ENCODE assay signal across 8 mouse cellular contexts in the genomic region with DNA sequence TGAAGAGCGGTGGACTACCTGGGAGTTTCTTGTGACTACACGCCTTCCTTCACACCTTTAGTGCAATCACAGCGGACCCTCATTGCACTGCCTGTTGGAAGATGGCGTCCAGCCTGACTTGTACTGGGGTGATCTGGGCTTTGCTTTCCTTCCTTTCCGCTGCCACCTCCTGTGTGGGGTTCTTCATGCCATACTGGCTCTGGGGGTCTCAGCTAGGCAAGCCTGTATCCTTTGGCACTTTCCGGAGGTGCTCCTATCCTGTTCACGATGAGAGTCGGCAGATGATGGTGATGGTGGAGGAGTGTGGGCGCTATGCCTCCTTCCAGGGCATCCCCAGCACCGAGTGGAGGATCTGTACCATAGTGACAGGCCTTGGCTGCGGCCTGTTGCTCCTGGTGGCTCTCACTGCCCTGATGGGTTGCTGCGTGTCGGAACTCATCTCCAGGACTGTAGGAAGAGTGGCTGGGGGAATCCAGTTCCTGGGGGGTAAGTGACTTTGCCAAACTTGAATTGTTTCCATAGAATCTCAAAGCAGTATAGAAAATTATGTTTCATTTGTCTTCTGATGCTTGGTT. TPM values are rescaled to one million over a fixed set of nuclear protein-coding genes. Genes with fewer than 3 reads are reported as not detected.
A peak's percentile ranks its signal among the peaks of the same experiment; 100 is the strongest.
DNase-seq lines count a peak whose midpoint lies in the region; ATAC-seq and TF ChIP-seq lines count a peak whose summit lies in the region.

No protein-coding gene starts in this region.

- H3K27ac ChIP-seq in kidney, embryonic 16.5 days (ENCODE audit: low read length) = no peak overlapping the region
- H3K27ac ChIP-seq in embryonic facial prominence, embryonic 15.5 days (replicated peaks) = no peak overlapping the region
- 0 out of 2 replicates have a peak overlapping the region, but pooled peaks have one; percentile 23 for H3K27ac ChIP-seq in hindbrain, embryonic 13.5 days
- H3K27ac ChIP-seq in midbrain, postnatal 0 days (ENCODE audit: low read depth, low read length) = no peak overlapping the region

- peaks cover 11% of the 10 kb centered on the region; the same call in 1 of the 2 replicates for H3K4me1 ChIP-seq in kidney, embryonic 16.5 days (ENCODE audit: insufficient read depth, low read length)
- peaks cover 26% of the 10 kb centered on the region for H3K4me1 ChIP-seq in embryonic facial prominence, embryonic 15.5 days
- H3K4me1 ChIP-seq in hindbrain, embryonic 13.5 days (replicated peaks) = peaks cover 43% of the 10 kb centered on the region
- no peaks in the 10 kb centered on the region for H3K4me1 ChIP-seq in midbrain, postnatal 0 days (ENCODE audit: insufficient read depth, low read length)

- H3K9me3 ChIP-seq in kidney, embryonic 16.5 days (ENCODE audit: low read length) = no peaks in the 10 kb centered on the region
- H3K9me3 ChIP-seq in embryonic facial prominence, embryonic 15.5 days (replicated peaks) = no peaks in the 10 kb centered on the region
- no peaks in the 10 kb centered on the region for H3K9me3 ChIP-seq in hindbrain, embryonic 13.5 days
- H3K9me3 ChIP-seq in midbrain, postnatal 0 days (ENCODE audit: low read length) = no peaks in the 10 kb centered on the region

- TF ChIP-seq CTCF in midbrain, postnatal 0 days (IDR thresholded peaks at IDR 0.05) = no peak

- H3K9ac ChIP-seq in kidney, embryonic 16.5 days (replicated peaks; ENCODE audit: low read length) = 0 out of 2 replicates have a peak overlapping the region, but pooled peaks have one; percentile 23
- H3K9ac ChIP-seq in embryonic facial prominence, embryonic 15.5 days = no peak overlapping the region
- peak overlapping the region; percentile 60; the same call in 1 of the 2 replicates for H3K9ac ChIP-seq in hindbrain, embryonic 13.5 days
- no peak overlapping the region for H3K9ac ChIP-seq in midbrain, postnatal 0 days (replicated peaks; ENCODE audit: low read length, poor library complexity, severe bottlenecking)

- 0 out of 2 replicates have a peak, but pooled peaks cover 3% of the 10 kb centered on the region for H3K36me3 ChIP-seq in kidney, embryonic 16.5 days (ENCODE audit: insufficient read depth, low read length)
- no peaks in the 10 kb centered on the region for H3K36me3 ChIP-seq in embryonic facial prominence, embryonic 15.5 days
- no peaks in the 10 kb centered on the region for H3K36me3 ChIP-seq in hindbrain, embryonic 13.5 days
- no peaks in the 10 kb centered on the region for H3K36me3 ChIP-seq in midbrain, postnatal 0 days (ENCODE audit: insufficient read depth, low read length)

- peak overlapping the region; percentile 89 for H3K4me2 ChIP-seq in kidney, embryonic 16.5 days (replicated peaks; ENCODE audit: low read depth, low read length)
- H3K4me2 ChIP-seq in embryonic facial prominence, embryonic 15.5 days (replicated peaks) = peak overlapping the region; percentile 91
- H3K4me2 ChIP-seq in hindbrain, embryonic 13.5 days = peak overlapping the region; percentile 84
- peak overlapping the region; percentile 86 for H3K4me2 ChIP-seq in midbrain, postnatal 0 days (ENCODE audit: low read depth, low read length, poor library complexity, severe bottlenecking)

- ATAC-seq in kidney, embryonic 16.5 days (ENCODE audit: low FRiP score, low TSS enrichment) = no peak
- ATAC-seq in embryonic facial prominence, embryonic 15.5 days (ENCODE audit: insufficient number of reproducible peaks, low FRiP score, low TSS enrichment, low read depth) = no peak
- no peak for ATAC-seq in hindbrain, embryonic 13.5 days (ENCODE audit: low FRiP score)
- ATAC-seq in midbrain, postnatal 0 days (ENCODE audit: low FRiP score) = no peak

- DNase-seq in kidney, adult 9 months = no peak
- no peak for DNase-seq in midbrain, postnatal 0 days (ENCODE audit: low spot score)
- DNase-seq in adrenal gland, postnatal 4 days (ENCODE audit: low spot score in 2 of 2) = no peak
- DNase-seq in adrenal gland, postnatal 36 days = no peak
- DNase-seq in urinary bladder, postnatal 25 days (ENCODE audit: low spot score) = no peak

- H3K27me3 ChIP-seq in kidney, embryonic 16.5 days (ENCODE audit: insufficient read depth, low read length) = 0 out of 2 replicates have a peak, but pooled peaks cover 3% of the 10 kb centered on the region
- 0 out of 2 replicates have a peak, but pooled peaks cover 10% of the 10 kb centered on the region for H3K27me3 ChIP-seq in embryonic facial prominence, embryonic 15.5 days
- peaks cover 7% of the 10 kb centered on the region; the same call in 1 of the 2 replicates for H3K27me3 ChIP-seq in hindbrain, embryonic 13.5 days
- no peaks in the 10 kb centered on the region for H3K27me3 ChIP-seq in midbrain, postnatal 0 days (ENCODE audit: insufficient read depth, low read length)

- H3K4me3 ChIP-seq in kidney, embryonic 16.5 days (ENCODE audit: low read length) = peak overlapping the region; percentile 80
- H3K4me3 ChIP-seq in embryonic facial prominence, embryonic 15.5 days (replicated peaks) = peak overlapping the region; percentile 65
- peak overlapping the region; percentile 69 for H3K4me3 ChIP-seq in hindbrain, embryonic 13.5 days
- H3K4me3 ChIP-seq in midbrain, postnatal 0 days (ENCODE audit: low read depth, low read length) = peak overlapping the region; percentile 79; the same call in 1 of the 2 replicates

- 86% methylated on average over 13 of the region's 13 CpGs for WGBS in kidney, embryonic 16.5 days
- 90% methylated on average over 13 of the region's 13 CpGs for WGBS in embryonic facial prominence, embryonic 15.5 days
- WGBS in hindbrain, embryonic 13.5 days = 83% methylated on average over 13 of the region's 13 CpGs
- WGBS in midbrain, postnatal 0 days = 89% methylated on average over 13 of the region's 13 CpGs

RNA-seq across cellular contexts. Expression of gene Lhfp, which starts 2.0 kb away (rescaled TPM):
- 130 and 139 TPM in 2 replicates for polyA plus RNA-seq in kidney, embryonic 16.5 days (2015; fragmentation: Nextera tagmentation; extraction: Ambion mirVana)
- polyA plus RNA-seq in embryonic facial prominence, embryonic 15.5 days (2015; fragmentation: Nextera tagmentation; extraction: Ambion mirVana) = 72.3 and 77.4 TPM in 2 replicates
- polyA plus RNA-seq in hindbrain, embryonic 13.5 days (2015; fragmentation: Nextera tagmentation; extraction: Ambion mirVana) = 67.6 and 67.8 TPM in 2 replicates
- total RNA-seq in midbrain, postnatal 0 days (2014; rRNA removed) = 49.3 and 50.3 TPM in 2 replicates
- polyA plus RNA-seq in midbrain, postnatal 0 days (2015; fragmentation: Nextera tagmentation; extraction: Ambion mirVana) = 59.7 and 62.9 TPM in 2 replicates
- total RNA-seq in adrenal gland, postnatal 4 days (2021) = 10 to 100 TPM; 38.3 to 40.6 TPM
- total RNA-seq in adrenal gland, postnatal 36 days (2021) = 10 to 100 TPM; 24.2 to 38.2 TPM

RNA-seq across cellular contexts. Expression of gene Cog6, which starts 26.3 kb away (rescaled TPM):
- 52.4 and 53.3 TPM in 2 replicates for polyA plus RNA-seq in kidney, embryonic 16.5 days (2015; fragmentation: Nextera tagmentation; extraction: Ambion mirVana)
- 43.8 and 44.5 TPM in 2 replicates for polyA plus RNA-seq in embryonic facial prominence, embryonic 15.5 days (2015; fragmentation: Nextera tagmentation; extraction: Ambion mirVana)
- polyA plus RNA-seq in hindbrain, embryonic 13.5 days (2015; fragmentation: Nextera tagmentation; extraction: Ambion mirVana) = 53.5 and 57.6 TPM in 2 replicates
- 37.2 and 37.5 TPM in 2 replicates for total RNA-seq in midbrain, postnatal 0 days (2014; rRNA removed)
- polyA plus RNA-seq in midbrain, postnatal 0 days (2015; fragmentation: Nextera tagmentation; extraction: Ambion mirVana) = 28.0 and 30.9 TPM in 2 replicates
- total RNA-seq in adrenal gland, postnatal 4 days (2021) = 10 to 100 TPM; 32.2 to 33.8 TPM
- total RNA-seq in adrenal gland, postnatal 36 days (2021) = 10 to 100 TPM; 36.2 to 36.7 TPM

Comparison
In these comparisons a context has a peak if more than half of its experiments do, and no peak if none do; other contexts are left out.
1. H3K9ac ChIP-seq: peak in kidney, embryonic 16.5 days (single experiment) and hindbrain, embryonic 13.5 days (single experiment); none in embryonic facial prominence, embryonic 15.5 days (single experiment) and midbrain, postnatal 0 days (single experiment).
2. Peak in every context shown above with its lines, with median percentiles within 50 percentile points of each other: H3K4me2 ChIP-seq and H3K4me3 ChIP-seq.